Mouse (Mus musculus) bone marrow, adult 2 months (tissue): Measurements from ENCODE around the gene Tead1. TPM values are rescaled to one million over a fixed set of nuclear protein-coding genes. Genes with fewer than 3 reads are reported as not detected.

Source experiments
- H3K27ac ChIP-seq: fragments of 200-500 bp; 2 replicates; pipeline ENCODE4 v1.5.1; 2012; ENCODE audit warnings: low read depth, mild to moderate bottlenecking, control low read depth, inconsistent platforms, low read length; ENCODE audit not compliant: control insufficient read depth, poor library complexity, insufficient read depth
- H3K4me1 ChIP-seq: fragments of 200-500 bp; 2 replicates; pipeline ENCODE4 v1.6.1; 2011; ENCODE audit warnings: low read length; ENCODE audit not compliant: control insufficient read depth, insufficient read depth
- H3K4me3 ChIP-seq: fragments of 200-500 bp; replicated peaks from 2 replicates; pipeline ENCODE3; 2011; ENCODE audit warnings: mild to moderate bottlenecking, low read depth, low read length, control low read depth; ENCODE audit not compliant: control insufficient read depth
- CTCF ChIP-seq: fragments of 200-500 bp; IDR thresholded peaks from 2 replicates; pipeline ENCODE4 v1.5.1; 2011; ENCODE audit warnings: low read length, control low read depth; ENCODE audit not compliant: control insufficient read depth, insufficient read depth
- POLR2A ChIP-seq: fragments of 200-500 bp; IDR thresholded peaks from 2 replicates; pipeline ENCODE4 v1.6.1; 2011; ENCODE audit warnings: low read depth, mild to moderate bottlenecking, control low read depth, low read length, borderline replicate concordance; ENCODE audit not compliant: control insufficient read depth
- whole genome bisulfite sequencing: fragments of 180-500 bp; shearing (Covaris S2); methylation state at CpG from one replicate; pipeline ENCODE4 v1.1.7; 2018; 5-methylcytosine and 5-hydroxymethylcytosine counted together
- polyA plus RNA-seq: library from polyadenylated mRNA; stranded (reverse); fragments of >200 nt; gene quantifications from 2 replicates; pipeline ENCODE4 v1.2.4, GENCODE M21; 2011; ENCODE audit warnings: low replicate concordance; ENCODE audit not compliant: missing spikeins, insufficient read depth, insufficient read length

Gene Tead1
- polyA plus RNA-seq, 1 experiment: 3.0 TPM

DNA sequence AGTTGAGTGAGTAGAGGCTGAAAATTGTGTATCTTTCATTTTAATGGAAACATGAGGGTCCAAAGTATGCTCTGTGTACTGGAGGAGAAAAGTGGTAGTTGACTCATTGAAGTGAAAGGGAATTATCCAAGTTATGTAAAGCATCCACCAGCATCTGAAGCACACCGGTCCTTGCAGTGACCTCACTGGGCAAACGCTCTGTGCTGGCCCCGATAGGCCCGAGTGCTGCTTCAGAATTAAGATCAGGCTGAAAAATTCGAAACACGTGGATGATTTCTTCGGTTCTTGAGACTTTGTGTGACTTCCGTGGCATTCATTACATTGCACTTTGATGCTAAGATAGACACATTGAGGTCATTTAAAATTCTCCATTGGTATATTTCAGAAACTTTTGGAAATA is 185.1 kb downstream of the Tead1 start:
- 82% methylated on average over 8 of the region's 8 CpGs for WGBS
- Histone ChIP-seq H3K4me1 (no peaks in the 10 kb centered on the region), H3K4me3 (no peak overlapping the region), H3K27ac (no peak overlapping the region)
- TF ChIP-seq POLR2A (no peak), CTCF (no peak)

DNA sequence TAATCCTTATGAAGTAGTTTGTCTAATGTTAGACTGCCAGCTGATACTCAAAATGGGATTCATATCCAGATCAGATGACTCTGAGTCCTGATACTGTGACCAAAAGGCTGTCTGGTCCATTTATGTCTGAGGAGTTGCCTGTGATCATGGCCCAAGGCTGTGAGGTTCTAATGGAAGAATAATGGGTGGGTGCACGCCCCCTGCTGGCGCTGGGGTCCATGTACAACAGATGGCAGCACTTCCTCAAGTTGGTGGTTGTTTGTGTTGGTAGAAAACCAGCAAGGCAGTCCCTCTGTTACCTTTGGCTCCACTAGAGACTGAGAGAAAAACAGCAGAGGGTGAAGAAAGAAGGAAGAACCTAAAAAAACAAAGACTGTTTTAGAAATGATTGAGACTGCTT is 186.6 kb downstream of the Tead1 start:
- 8% methylated on average over 2 of the region's 2 CpGs for WGBS
- H3K27ac ChIP-seq: no peak overlapping the region
- H3K4me1 ChIP-seq: no peaks in the 10 kb centered on the region
- H3K4me3 ChIP-seq: no peak overlapping the region
- TF ChIP-seq CTCF (peak; percentile 59), POLR2A (no peak)

DNA sequence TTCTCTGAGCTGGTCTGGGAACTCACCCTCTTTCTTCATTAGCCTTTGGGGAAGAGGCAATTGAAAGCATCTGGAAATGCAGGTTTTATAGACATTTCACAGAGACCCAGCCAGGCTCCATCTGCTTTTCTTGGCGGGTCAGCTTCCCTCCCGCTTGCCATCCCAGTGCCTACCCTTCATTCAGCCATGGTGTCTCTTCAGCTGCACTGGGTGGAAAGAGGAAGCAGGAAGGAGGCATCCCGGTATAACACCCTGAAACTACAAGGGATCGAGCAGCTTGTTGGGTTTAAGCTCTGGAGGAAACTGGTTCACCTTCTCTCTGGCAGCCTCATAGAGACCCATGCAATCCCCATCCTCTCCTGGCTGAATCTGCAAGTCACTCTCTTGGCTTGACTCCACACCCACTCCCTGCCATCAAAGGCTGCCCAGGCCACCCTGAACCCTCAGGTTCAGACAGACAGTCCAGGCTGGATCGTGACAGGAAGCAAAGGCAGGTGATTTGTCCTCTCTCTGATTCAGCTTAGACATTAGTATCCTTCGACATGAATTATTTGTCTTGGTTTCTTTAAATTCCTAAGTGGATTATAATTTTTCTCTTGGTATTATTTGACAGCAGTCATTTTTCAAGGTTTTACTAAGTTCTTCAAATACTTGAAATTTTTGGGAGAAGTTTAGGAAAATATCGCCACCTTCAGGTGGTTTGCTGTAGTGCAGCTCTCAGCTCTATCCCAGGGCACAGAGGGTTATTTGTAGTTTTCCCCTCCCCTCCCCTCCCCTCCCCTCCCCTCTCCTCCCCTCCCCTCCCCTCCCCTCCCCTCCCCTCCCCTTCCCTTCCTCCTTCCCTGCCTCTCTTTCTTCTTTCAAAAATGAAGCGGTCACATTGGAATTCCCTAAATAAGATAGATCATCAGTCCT is 189.7 kb downstream of the Tead1 start:
- peak; percentile 30; the same call in 1 of the 2 replicates for TF ChIP-seq CTCF
- no peak for TF ChIP-seq POLR2A
- H3K4me3 ChIP-seq: no peak overlapping the region
- 41% methylated on average over 7 of the region's 8 CpGs for WGBS
- H3K27ac ChIP-seq: no peak overlapping the region
- H3K4me1 ChIP-seq: no peaks in the 10 kb centered on the region

DNA sequence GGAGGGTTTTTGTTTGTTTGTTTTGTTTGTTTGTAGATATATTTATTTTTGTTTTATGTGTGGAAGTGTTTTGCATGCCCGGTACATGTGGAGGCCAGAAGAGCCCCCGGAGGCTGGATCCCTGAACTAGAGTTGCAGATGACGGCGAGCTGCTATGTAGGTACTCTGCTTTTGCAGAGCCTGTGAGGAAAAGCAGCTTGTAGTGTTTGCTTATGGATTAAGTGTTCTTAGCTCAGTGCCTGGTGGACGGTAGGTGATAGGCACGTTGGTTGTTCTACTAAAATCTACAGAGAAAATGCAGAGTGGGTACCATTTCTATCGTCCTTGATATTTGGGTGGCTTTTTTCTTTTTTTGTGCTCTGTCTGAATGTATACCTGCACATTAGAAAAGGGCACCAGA is 192.6 kb downstream of the Tead1 start:
- Histone ChIP-seq H3K4me3 (no peak overlapping the region), H3K27ac (no peak overlapping the region), H3K4me1 (no peaks in the 10 kb centered on the region)
- 81% methylated on average over 7 of the region's 7 CpGs for WGBS
- TF ChIP-seq CTCF: no peak
- no peak for TF ChIP-seq POLR2A

DNA sequence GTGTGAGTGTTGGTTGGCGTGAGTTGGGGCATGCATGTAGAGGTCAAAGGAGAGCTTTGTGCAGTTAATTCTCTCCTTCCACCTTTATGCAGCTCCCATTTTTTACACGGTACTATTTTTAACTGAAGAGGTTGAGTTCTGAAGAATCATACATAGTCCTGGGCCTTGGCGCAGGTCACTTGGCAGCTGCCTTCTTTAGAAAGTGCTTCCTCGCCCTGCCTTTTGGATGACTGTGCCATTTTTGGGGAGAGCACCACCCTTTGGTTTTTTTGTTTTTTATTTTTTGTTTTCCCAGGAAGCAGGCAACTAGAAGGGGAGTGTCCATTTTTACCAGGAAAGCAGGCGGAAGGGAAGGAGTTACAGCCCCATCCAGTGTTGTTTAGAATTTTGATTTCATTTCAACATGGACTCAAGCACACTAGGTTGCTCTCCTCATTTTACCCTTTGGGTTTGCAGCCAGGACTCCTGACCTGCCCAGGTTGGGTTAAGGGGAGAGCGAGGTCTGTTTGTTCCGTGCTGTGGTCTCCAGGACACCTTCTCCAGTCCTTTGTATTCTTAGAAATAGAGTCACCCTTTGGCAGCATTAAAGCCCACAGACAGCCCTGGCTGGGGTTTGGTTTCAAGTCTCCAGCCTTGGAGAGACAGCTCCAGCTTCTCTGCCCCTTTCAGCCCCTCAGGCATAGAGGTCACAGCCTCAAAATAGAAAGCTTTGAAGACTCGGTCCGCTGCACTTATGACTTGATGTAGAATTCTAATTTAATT is 193.5 kb downstream of the Tead1 start:
- TF ChIP-seq CTCF (no peak), POLR2A (no peak)
- Histone ChIP-seq H3K27ac (no peak overlapping the region), H3K4me3 (no peak overlapping the region), H3K4me1 (no peaks in the 10 kb centered on the region)
- 74% methylated on average over 9 of the region's 9 CpGs for WGBS

DNA sequence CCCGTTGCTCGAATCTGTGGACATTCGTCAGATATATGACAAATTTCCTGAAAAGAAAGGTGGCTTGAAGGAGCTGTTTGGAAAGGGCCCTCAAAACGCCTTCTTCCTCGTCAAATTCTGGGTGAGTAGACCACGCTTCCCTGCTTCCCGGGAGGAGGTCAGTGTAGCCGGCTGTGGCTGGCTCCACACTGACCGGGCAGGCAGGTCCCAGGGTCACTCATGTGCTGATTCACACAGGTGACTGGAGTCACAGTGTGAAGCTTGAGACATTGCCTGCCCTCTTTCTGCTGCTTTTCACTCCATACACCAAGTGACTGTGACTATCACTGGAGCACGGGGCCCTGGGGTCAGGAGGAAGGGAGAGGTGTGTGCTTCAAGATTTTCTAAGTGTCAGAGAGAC is 197.0 kb downstream of the Tead1 start:
- Histone ChIP-seq H3K4me1 (no peaks in the 10 kb centered on the region), H3K4me3 (no peak overlapping the region), H3K27ac (no peak overlapping the region)
- TF ChIP-seq POLR2A (no peak), CTCF (no peak)
- 78% methylated on average over 10 of the region's 10 CpGs for WGBS

DNA sequence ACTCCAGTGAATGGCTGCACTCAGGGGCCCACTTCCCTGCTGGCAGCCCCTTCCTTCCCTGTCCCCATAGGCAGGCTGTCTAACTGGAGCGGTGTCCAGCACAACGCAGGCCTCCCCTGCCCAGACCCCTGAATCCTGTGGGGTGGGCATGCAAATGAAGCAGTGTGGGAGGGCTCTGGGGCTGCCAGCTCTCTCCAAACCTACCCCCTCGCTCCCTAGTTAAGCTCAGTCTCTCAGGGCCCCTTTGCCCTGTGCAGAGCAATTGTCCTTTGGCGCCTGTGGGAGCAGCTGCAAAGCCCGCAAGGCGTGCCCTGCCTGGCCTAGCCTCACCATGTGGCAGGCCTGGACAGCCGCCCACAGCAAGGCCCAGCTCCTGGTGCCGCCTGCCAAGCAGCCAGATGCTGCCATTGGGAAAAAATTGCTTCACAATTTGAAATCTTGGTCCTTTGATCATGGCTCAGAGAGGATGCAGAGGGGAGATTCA is 204.7 kb downstream of the Tead1 start:
- Histone ChIP-seq H3K27ac (no peak overlapping the region), H3K4me3 (no peak overlapping the region), H3K4me1 (no peaks in the 10 kb centered on the region)
- no peak for TF ChIP-seq CTCF
- no peak for TF ChIP-seq POLR2A
- 67% methylated on average over 8 of the region's 8 CpGs for WGBS

DNA sequence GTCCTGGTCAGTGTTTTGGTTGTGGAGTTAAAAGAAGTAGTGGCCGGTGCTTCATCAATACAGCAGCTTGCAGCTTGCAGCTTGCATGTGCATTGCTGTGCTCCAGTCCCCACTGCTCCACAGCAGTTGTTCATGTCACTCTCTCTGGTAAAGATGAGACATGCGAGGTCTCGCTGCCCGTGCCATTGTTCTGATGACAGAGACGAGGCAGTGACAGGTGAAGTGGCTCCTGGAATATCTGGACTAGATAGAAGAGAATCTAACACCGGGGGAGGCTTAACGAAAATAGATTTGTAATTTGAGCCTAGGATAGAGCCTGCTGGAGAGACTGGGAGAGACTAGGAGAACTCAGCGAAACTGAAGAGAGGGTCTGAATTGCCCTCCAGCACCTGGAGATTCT is 206.4 kb downstream of the Tead1 start:
- Histone ChIP-seq H3K4me1 (no peaks in the 10 kb centered on the region; the same call in 1 of the 2 replicates), H3K27ac (no peak overlapping the region), H3K4me3 (no peak overlapping the region)
- WGBS: 75% methylated on average over 8 of the region's 8 CpGs
- no peak for TF ChIP-seq CTCF
- TF ChIP-seq POLR2A: no peak
